Mouse (Mus musculus): ENCODE measurements around the gene Pigu. TPM values are rescaled to one million over a fixed set of nuclear protein-coding genes. Genes with fewer than 3 reads are reported as not detected.

Gene Pigu
- total and polyA plus RNA-seq, 3 experiments, result 30.1 to 59.0 TPM; not detected in 1

GRCm38 (mm10) chr2:155330811-155331210, 26.4 kb downstream of the Pigu start:
- H3K4me3 ChIP-seq (ENCODE audit: control insufficient read depth in 1 of 2, insufficient read depth in 1 of 2, low read depth in 2 of 2, low read length in 2 of 2), result no peak overlapping the region

GRCm38 (mm10) chr2:155329707-155330106, 27.5 kb downstream of the Pigu start:
- Histone ChIP-seq H3K4me3 (ENCODE audit: control insufficient read depth in 1 of 2, insufficient read depth in 1 of 2, low read depth in 2 of 2, low read length in 2 of 2) (no peak overlapping the region), H3K4me1 (ENCODE audit: control insufficient read depth in 1 of 2, insufficient read depth in 2 of 2, low read length in 2 of 2) (peaks cover 2 to 6% of the 10 kb centered on the region in 2 experiments; a peak in 3 of 4 replicates), H3K36me3 (ENCODE audit: control insufficient read depth in 1 of 2, insufficient read depth in 2 of 2, low read length in 2 of 2) (peaks cover 5 to 7% of the 10 kb centered on the region in 2 experiments), H3K9me3 (replicated peaks; ENCODE audit: insufficient read depth, low read length) (no peaks in the 10 kb centered on the region), H3K79me2 (ENCODE audit: control insufficient read depth, insufficient read depth, low read length, poor library complexity) (no peaks in the 10 kb centered on the region), H3K9ac (ENCODE audit: control insufficient read depth, low read depth, low read length, poor library complexity, severe bottlenecking) (no peak overlapping the region), H3K27me3 (ENCODE audit: control insufficient read depth in 1 of 2, insufficient read depth in 2 of 2, low read length in 2 of 2) (no peaks in the 10 kb centered on the region), H3K27ac (ENCODE audit: control insufficient read depth, low read depth, low read length) (no peak overlapping the region)
- DNase-seq (ENCODE audit: low read depth, low spot score), result no peak
- TF ChIP-seq NRF1 (IDR thresholded peaks at IDR 0.05; ENCODE audit: insufficient read depth, low read depth, low read length, poor library complexity, severe bottlenecking) (no peak), CHD2 (IDR thresholded peaks at IDR 0.05; ENCODE audit: low read length) (no peak)

More at GRCm38 (mm10) chr2:155330811-155331210, 26.4 kb downstream of the Pigu start:
- Histone ChIP-seq H3K27me3 (ENCODE audit: control insufficient read depth in 1 of 2, insufficient read depth in 2 of 2, low read length in 2 of 2) (no peaks in the 10 kb centered on the region), H3K4me1 (ENCODE audit: control insufficient read depth in 1 of 2, insufficient read depth in 2 of 2, low read length in 2 of 2) (peaks cover 2 to 6% of the 10 kb centered on the region in 2 experiments; a peak in 3 of 4 replicates), H3K79me2 (ENCODE audit: control insufficient read depth, insufficient read depth, low read length, poor library complexity) (no peaks in the 10 kb centered on the region), H3K36me3 (ENCODE audit: control insufficient read depth in 1 of 2, insufficient read depth in 2 of 2, low read length in 2 of 2) (peaks cover 5 to 7% of the 10 kb centered on the region in 2 experiments), H3K9ac (ENCODE audit: control insufficient read depth, low read depth, low read length, poor library complexity, severe bottlenecking) (no peak overlapping the region), H3K9me3 (replicated peaks; ENCODE audit: insufficient read depth, low read length) (no peaks in the 10 kb centered on the region), H3K27ac (ENCODE audit: control insufficient read depth, low read depth, low read length) (no peak overlapping the region)
- DNase-seq (ENCODE audit: low read depth, low spot score), result no peak
- TF ChIP-seq MEF2A (IDR thresholded peaks at IDR 0.05; ENCODE audit: extremely low read depth, insufficient replicate concordance, low read depth, low read length, poor library complexity, severe bottlenecking) (no peak), ZMIZ1 (IDR thresholded peaks at IDR 0.05; ENCODE audit: low read depth, low read length) (no peak), POLR2AphosphoS2 (IDR thresholded peaks at IDR 0.05; ENCODE audit: low read length) (no peak), RCOR1 (IDR thresholded peaks at IDR 0.05; ENCODE audit: low read depth, low read length) (no peak), MXI1 (IDR thresholded peaks at IDR 0.05; ENCODE audit: low read depth, low read length) (no peak), EP300 (IDR thresholded peaks at IDR 0.05; ENCODE audit: low read depth in 1 of 2, low read length in 2 of 2) (no peak), USF1 (IDR thresholded peaks at IDR 0.05; ENCODE audit: low read depth, low read length) (no peak), USF2 (IDR thresholded peaks at IDR 0.05; ENCODE audit: borderline replicate concordance in 1 of 2, insufficient read depth in 1 of 2, low read depth in 1 of 2, low read length in 2 of 2) (no peak)

GRCm38 (mm10) chr2:155328906-155329305, 28.3 kb downstream of the Pigu start:
- H3K9me3 ChIP-seq (replicated peaks; ENCODE audit: insufficient read depth, low read length), result no peaks in the 10 kb centered on the region
- H3K36me3 ChIP-seq (ENCODE audit: control insufficient read depth in 1 of 2, insufficient read depth in 2 of 2, low read length in 2 of 2), result peaks cover under 1 to 7% of the 10 kb centered on the region in 2 experiments
- H3K79me2 ChIP-seq (ENCODE audit: control insufficient read depth, insufficient read depth, low read length, poor library complexity), result no peaks in the 10 kb centered on the region
- DNase-seq (ENCODE audit: low read depth, low spot score), result no peak
- no peak overlapping the region for H3K4me3 ChIP-seq (ENCODE audit: control insufficient read depth in 1 of 2, insufficient read depth in 1 of 2, low read depth in 2 of 2, low read length in 2 of 2)
- no peak for TF ChIP-seq CHD1 (IDR thresholded peaks at IDR 0.05; ENCODE audit: low read depth, low read length)
- no peak for TF ChIP-seq MEF2A (IDR thresholded peaks at IDR 0.05; ENCODE audit: extremely low read depth, insufficient replicate concordance, low read depth, low read length, poor library complexity, severe bottlenecking)
- TF ChIP-seq EP300 (IDR thresholded peaks at IDR 0.05; ENCODE audit: low read depth in 1 of 2, low read length in 2 of 2), result no peak
- no peak for TF ChIP-seq ELF1 (IDR thresholded peaks at IDR 0.05; ENCODE audit: low read depth, low read length)
- no peak for TF ChIP-seq JUND (IDR thresholded peaks at IDR 0.05; ENCODE audit: low read depth, low read length)
- no peak for TF ChIP-seq ZNF384 (IDR thresholded peaks at IDR 0.05; ENCODE audit: low read depth, low read length)
- no peak overlapping the region for H3K27ac ChIP-seq (ENCODE audit: control insufficient read depth, low read depth, low read length)
- peaks cover 1 to 2% of the 10 kb centered on the region in 2 experiments; a peak in 2 of 4 replicates for H3K4me1 ChIP-seq (ENCODE audit: control insufficient read depth in 1 of 2, insufficient read depth in 2 of 2, low read length in 2 of 2)
- H3K9ac ChIP-seq (ENCODE audit: control insufficient read depth, low read depth, low read length, poor library complexity, severe bottlenecking), result no peak overlapping the region
- no peaks in the 10 kb centered on the region for H3K27me3 ChIP-seq (ENCODE audit: control insufficient read depth in 1 of 2, insufficient read depth in 2 of 2, low read length in 2 of 2)

All from MEL (cell line).